ENCODE assay signal across 7 mouse cellular contexts in the genomic region with DNA sequence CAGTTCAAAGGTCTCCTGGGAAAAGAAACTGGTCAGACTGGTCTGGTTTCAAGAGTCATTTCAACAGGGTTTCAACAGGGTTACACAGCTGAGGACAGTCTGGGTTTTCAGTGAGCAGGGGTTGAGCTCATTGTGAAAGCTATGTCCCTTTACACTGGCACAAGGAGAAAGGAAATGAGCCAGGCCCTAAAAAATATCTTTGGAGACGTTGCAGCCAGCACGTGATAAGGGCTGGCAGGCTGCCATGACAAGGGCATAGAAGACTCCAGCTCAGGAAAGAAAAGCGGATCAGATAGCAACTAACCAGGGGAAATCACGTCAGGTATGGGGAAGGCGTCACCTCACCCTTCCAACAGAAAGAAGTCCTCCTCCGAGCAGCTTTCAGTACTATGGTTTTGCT. TPM values are rescaled to one million over a fixed set of nuclear protein-coding genes. Genes with fewer than 3 reads are reported as not detected.
DNase-seq lines count a peak whose midpoint lies in the region; ATAC-seq and TF ChIP-seq lines count a peak whose summit lies in the region.

No protein-coding gene starts in this region.

- TF ChIP-seq EP300 in ES-Bruce4 (IDR thresholded peaks at IDR 0.05; ENCODE audit: insufficient read depth, low read depth, low read length), result no peak

- DNase-seq in 3T3-L1 (ENCODE audit: low read depth, low spot score), result peak; percentile 92
- DNase-seq in lung, adult 18-20 months, result peak; percentile 90 to 94
- DNase-seq in urinary bladder, adult 2 months (ENCODE audit: low spot score), result peak; percentile 64
- no peak for DNase-seq in B cell, adult 2 months

- H3K9ac ChIP-seq in ES-Bruce4 (ENCODE audit: low read depth, poor library complexity, severe bottlenecking), result no peak overlapping the region

- no peaks in the 10 kb centered on the region for H3K27me3 ChIP-seq in ES-Bruce4 (ENCODE audit: control insufficient read depth, insufficient read depth, low read length, poor library complexity, severe bottlenecking)
- H3K27me3 ChIP-seq in erythroblast, embryonic 14.5 days (ENCODE audit: control insufficient read depth), result peaks cover 11% of the 10 kb centered on the region

- no peak for TF ChIP-seq CTCF in ES-Bruce4 (IDR thresholded peaks at IDR 0.05; ENCODE audit: low read depth, low read length)

- ATAC-seq in hematopoietic stem cell, adult 5-6 weeks (replicated peaks in 1 of 2; ENCODE audit: insufficient read depth in 1 of 2, low FRiP score in 2 of 2, low TSS enrichment in 1 of 2, low read depth in 1 of 2, poor library complexity in 2 of 2, severe bottlenecking in 2 of 2), result peak; percentile 63 to 70

- no peaks in the 10 kb centered on the region for H3K36me3 ChIP-seq in ES-Bruce4 (ENCODE audit: control insufficient read depth, insufficient read depth, low read length, poor library complexity, severe bottlenecking)
- no peaks in the 10 kb centered on the region; the same call in 1 of the 2 replicates for H3K36me3 ChIP-seq in erythroblast, embryonic 14.5 days (ENCODE audit: control insufficient read depth)

- H3K4me3 ChIP-seq in ES-Bruce4 (ENCODE audit: low read depth, low read length), result no peak overlapping the region
- peak overlapping the region; percentile 34 for H3K4me3 ChIP-seq in erythroblast, embryonic 14.5 days (replicated peaks)

- H3K9me3 ChIP-seq in ES-Bruce4 (replicated peaks; ENCODE audit: control insufficient read depth, insufficient read depth, low read length, poor library complexity, severe bottlenecking), result no peaks in the 10 kb centered on the region
- H3K9me3 ChIP-seq in erythroblast, embryonic 14.5 days (ENCODE audit: control insufficient read depth, low read length), result peaks cover 7% of the 10 kb centered on the region

- peak overlapping the region; percentile 66; the same call in 1 of the 2 replicates for H3K27ac ChIP-seq in ES-Bruce4 (ENCODE audit: insufficient read depth, low read length)

- peaks cover 11% of the 10 kb centered on the region for H3K4me1 ChIP-seq in ES-Bruce4 (ENCODE audit: control insufficient read depth, insufficient read depth, low read length)
- H3K4me1 ChIP-seq in erythroblast, embryonic 14.5 days (ENCODE audit: control insufficient read depth), result peaks cover 70% of the 10 kb centered on the region

- TF ChIP-seq POLR2A in ES-Bruce4 (IDR thresholded peaks at IDR 0.05; ENCODE audit: insufficient read depth, low read length), result no peak

RNA-seq across cellular contexts. Expression of gene Gipc2, which starts 43.9 kb away (rescaled TPM):
- 17.1 and 19.9 TPM in 2 replicates for polyA plus RNA-seq in ES-Bruce4 (2011; ENCODE audit: insufficient read depth, insufficient read length, low read depth, missing spikeins)
- polyA plus RNA-seq in erythroblast, embryonic 14.5 days (2012), result not detected in 2 replicates
- total RNA-seq in hematopoietic stem cell, adult 5-6 weeks (2017), result not detected in 2 replicates
- polyA plus RNA-seq in urinary bladder, adult 2 months (2012; rRNA removed), result 3.3 and 4.9 TPM in 2 replicates

Comparison
In these comparisons a context has a peak if more than half of its experiments do, and no peak if none do; other contexts are left out.
1. DNase-seq: peak in 3T3-L1 (single experiment), lung, adult 18-20 months (2 of 2) and urinary bladder, adult 2 months (single experiment); none in B cell, adult 2 months (0 of 2).